Mouse (Mus musculus) myocyte (in vitro differentiated cells): ENCODE measurements at regions not wholly inside any gene's neighbourhood (a gene's known extent, or its start where the extent isn't known, plus 50 kb on each side); places are given as distances from the start of the nearest gene placed in this dataset.

ENCODE experiments used
- MAX ChIP-seq: IDR thresholded peaks from one replicate; pipeline ENCODE4 v1.6.1; 2011; ENCODE audit warnings: low read depth, mild to moderate bottlenecking, control low read depth
- MYOG ChIP-seq, 3 experiments: IDR thresholded peaks; one replicate each; pipeline ENCODE4 v1.6.1; 2011; ENCODE audit warnings: control low read depth in 2 of 3, low read depth in 2 of 3, mild to moderate bottlenecking in 2 of 3; ENCODE audit not compliant: insufficient read length in 2 of 3, control insufficient read depth in 1 of 3, insufficient read depth in 1 of 3
- POLR2A ChIP-seq: IDR thresholded peaks from one replicate; pipeline ENCODE4 v1.6.1; 2011; ENCODE audit warnings: low read depth, mild to moderate bottlenecking, control low read depth, moderate library complexity; ENCODE audit not compliant: insufficient read length
- USF1 ChIP-seq: IDR thresholded peaks from one replicate; pipeline ENCODE4 v1.6.1; 2011; ENCODE audit warnings: low read depth, mild to moderate bottlenecking, control low read depth, moderate library complexity

DNA sequence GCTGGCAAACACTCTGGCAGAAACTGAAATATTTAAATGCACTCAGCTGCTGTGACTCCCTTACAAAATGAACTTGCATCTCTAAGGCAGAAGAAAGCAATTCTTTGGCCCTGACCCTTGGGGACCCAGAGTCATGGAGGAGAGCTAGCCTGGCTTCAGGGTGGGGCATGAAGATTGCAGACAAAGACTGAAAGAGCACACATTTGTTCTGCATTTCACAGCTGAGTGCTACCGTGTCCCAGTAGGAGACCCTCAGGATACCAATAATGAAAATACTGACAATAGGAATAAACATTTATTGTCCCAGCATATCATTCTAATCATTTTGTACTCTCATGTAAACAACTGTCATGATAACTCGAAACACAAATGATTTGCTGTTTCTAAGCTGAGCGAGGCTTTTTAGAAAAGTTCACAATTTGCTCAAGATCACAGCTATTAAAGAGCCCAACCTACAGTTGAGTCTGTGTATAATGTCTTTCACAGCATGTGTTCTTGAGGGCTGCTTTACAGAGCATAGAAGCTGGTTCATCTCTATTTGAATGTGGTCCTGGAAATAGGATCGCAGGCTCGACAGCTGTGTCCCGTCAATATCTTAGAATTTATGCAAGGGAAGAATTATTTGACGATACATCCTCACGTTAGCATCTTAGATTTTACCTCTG, 490.1 kb downstream of the Dhx35 start:
- no peak for TF ChIP-seq POLR2A
- no peak for TF ChIP-seq MAX
- no peak for TF ChIP-seq MYOG (IDR thresholded peaks at IDR 0.05; ENCODE audit: control insufficient read depth in 1 of 3, insufficient read depth in 1 of 3, insufficient read length in 2 of 3, low read depth in 2 of 3)
- TF ChIP-seq USF1: no peak
